Mouse (Mus musculus) B cell, adult 67 days (primary cell): Measurements from ENCODE around the gene Des. TPM values are rescaled to one million over a fixed set of nuclear protein-coding genes. Genes with fewer than 3 reads are reported as not detected.

Experiments
- total RNA-seq, 2 experiments: library from RNA; stranded (reverse); gene quantifications; 4 replicates each; pipeline ENCODE4 v1.2.4; 2023

The Des gene
- total RNA-seq, result not detected

DNA sequence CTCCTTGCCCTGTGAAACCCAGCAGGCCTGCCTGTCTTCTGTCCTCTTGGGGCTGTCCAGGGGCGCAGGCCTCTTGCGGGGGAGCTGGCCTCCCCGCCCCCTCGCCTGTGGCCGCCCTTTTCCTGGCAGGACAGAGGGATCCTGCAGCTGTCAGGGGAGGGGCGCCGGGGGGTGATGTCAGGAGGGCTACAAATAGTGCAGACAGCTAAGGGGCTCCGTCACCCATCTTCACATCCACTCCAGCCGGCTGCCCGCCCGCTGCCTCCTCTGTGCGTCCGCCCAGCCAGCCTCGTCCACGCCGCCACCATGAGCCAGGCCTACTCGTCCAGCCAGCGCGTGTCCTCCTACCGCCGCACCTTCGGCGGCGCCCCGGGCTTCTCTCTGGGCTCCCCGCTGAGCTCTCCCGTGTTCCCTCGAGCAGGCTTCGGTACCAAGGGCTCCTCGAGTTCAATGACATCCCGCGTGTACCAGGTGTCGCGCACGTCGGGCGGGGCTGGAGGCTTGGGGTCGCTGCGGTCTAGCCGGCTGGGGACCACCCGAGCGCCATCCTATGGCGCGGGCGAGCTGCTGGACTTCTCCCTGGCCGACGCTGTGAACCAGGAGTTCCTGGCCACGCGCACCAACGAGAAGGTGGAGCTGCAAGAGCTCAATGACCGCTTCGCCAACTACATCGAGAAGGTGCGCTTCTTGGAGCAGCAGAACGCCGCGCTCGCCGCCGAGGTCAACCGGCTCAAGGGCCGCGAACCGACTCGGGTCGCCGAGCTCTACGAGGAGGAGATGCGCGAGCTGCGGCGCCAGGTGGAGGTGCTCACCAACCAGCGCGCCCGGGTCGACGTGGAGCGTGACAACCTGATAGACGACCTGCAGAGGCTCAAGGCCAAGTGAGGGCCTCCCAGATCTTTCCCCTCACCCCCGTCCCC is at the start of gene Des:
Gene Des (plus strand): TSS at position 218 of the 920 bp plus-strand sequence.

DNA sequence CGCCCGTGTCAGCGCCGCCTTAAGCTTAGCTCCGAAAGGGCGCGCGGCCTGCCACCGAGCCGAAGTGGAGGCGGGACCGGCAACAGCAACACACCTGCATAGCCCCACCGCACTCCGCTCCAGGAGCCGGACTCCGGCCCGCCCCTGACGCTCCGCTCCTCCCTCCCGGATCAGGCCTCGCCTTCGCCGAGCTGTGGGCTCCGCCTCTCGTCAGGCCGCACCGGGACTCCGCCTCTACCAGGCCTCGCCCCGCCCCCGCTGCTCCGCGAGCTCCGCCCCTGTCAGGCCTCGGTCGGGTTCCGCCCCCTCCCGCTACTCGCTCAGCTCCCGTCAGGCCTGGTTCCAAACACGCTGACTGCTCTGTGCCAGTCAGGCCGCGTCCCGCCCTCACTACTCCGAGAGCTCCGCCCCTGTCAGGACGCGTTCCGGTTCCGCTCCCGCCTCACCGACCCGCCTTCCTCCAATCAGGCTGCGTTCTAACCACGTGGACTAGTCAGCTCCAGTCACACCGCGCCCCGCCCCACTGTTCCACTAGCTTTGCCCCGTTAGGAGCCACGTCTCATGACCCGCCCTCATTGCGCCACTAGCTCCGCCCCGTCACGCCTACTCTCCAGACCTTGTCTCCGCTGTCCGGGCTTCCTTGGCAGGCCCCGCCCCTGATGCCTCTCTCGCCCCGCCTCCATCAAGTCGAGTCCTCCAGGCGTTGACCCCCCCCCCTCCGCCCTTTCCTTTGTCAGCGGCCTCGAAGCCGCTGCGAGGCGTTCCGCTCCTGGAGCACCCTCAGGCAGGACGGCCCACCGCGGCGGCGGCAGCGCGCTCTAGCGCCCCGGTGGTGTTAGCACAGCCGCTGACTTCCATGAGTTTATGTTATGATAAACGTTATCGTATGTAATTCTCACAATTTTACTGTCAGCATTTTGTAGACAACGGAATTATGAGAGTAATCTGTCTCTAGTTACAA is 42.6 kb upstream of the Des start, which contains the start of gene Dnpep:
Gene Dnpep (minus strand): TSS at position 750 of the 961 bp plus-strand sequence.

DNA sequence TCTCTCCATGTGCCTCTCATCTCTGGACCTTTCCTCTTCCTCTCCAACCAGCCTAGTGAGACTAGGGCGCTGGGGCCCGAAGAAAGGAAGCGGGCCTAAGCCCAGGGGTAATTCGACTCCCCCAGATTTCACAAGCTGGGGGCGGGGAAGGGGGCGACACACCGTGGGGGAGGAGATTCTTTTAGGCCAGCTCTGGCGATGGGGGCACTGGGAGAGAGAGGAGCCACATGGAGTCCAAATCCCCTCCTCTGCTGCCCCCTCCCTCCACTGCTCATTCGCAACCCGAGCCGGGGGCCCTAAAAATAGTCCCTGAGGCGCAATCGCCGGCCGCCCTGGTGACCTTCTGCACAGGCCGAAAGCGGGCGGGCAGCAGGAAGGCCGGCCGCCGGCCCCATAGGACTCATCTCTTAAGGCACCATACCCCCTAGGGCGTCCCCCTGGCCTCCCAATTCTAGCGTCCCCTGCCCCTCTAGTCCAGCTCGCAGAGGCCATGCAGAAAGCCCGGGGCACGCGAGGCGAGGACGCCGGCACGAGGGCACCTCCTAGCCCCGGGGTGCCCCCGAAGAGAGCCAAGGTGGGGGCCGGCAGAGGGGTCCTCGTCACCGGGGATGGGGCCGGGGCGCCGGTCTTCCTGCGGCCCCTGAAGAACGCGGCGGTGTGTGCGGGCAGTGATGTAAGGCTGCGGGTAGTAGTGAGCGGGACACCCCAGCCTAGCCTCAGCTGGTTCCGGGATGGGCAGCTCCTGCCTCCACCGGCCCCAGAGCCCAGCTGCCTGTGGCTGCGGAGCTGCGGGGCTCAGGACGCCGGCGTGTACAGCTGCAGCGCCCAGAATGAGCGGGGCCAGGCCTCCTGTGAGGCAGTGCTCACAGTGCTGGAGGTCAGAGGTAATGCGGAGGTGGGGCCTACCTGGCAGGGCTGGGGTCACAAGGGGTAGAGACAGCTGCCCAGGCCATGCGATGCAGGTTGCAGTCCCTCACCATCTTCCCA is 15.1 kb downstream of the Des start, which contains the start of gene Speg:
Gene Speg (plus strand): TSS at position 348 of the 987 bp plus-strand sequence.

Other genes with a start within 250 kb of the Des start
- 1 to 10 TPM; 4.0 to 5.6 TPM for gene Nhej1, start 235.1 kb upstream of the Des start, total RNA-seq
- gene Slc23a3, start 226.4 kb upstream of the Des start, total RNA-seq, result 1 to 10 TPM in 1 of 2 experiments, under 1 TPM in 1; 0.89 to 2.5 TPM
- gene Cnppd1, start 217.6 kb upstream of the Des start, total RNA-seq, result 100 to 1,000 TPM; 106 to 109 TPM
- gene Retreg2, start 217.6 kb upstream of the Des start, total RNA-seq, result 10 to 100 TPM; 70.5 to 94.6 TPM
- 10 to 100 TPM; 50.4 TPM for gene Zfand2b, start 191.7 kb upstream of the Des start, total RNA-seq
- gene Abcb6, start 179.9 kb upstream of the Des start, total RNA-seq, result 1 to 10 TPM; 3.9 to 5.2 TPM
- gene Ankzf1, start 168.2 kb upstream of the Des start, total RNA-seq, result 10 to 100 TPM; 34.6 to 40.2 TPM
- 10 to 100 TPM; 35.2 to 35.5 TPM for gene Atg9a, start 168.1 kb upstream of the Des start, total RNA-seq
- 10 to 100 TPM; 12.0 to 14.8 TPM for gene Glb1l, start 149.5 kb upstream of the Des start, total RNA-seq
- gene Stk16, start 149.5 kb upstream of the Des start, total RNA-seq, result 10 to 100 TPM; 89.6 to 90.5 TPM
- 100 to 1,000 TPM; 205 to 218 TPM for gene Tuba4a, start 140.5 kb upstream of the Des start, total RNA-seq
- not detected for gene A630095N17Rik, start 128.2 kb upstream of the Des start, total RNA-seq
- gene Dnajb2, start 123.9 kb upstream of the Des start, total RNA-seq, result 10 to 100 TPM; 64.1 to 88.9 TPM
- not detected for gene Ptprn, start 95.8 kb upstream of the Des start, total RNA-seq
- not detected for gene Resp18, start 81.9 kb upstream of the Des start, total RNA-seq
- gene Dnpep, start 42.3 kb upstream of the Des start, total RNA-seq, result 10 to 100 TPM; 51.6 to 61.7 TPM
- not detected for gene Speg, start 15.0 kb downstream of the Des start, total RNA-seq
- 10 to 100 TPM; 53.0 to 85.9 TPM for gene Gmppa, start 75.6 kb downstream of the Des start, total RNA-seq
- gene Asic4, start 90.1 kb downstream of the Des start, total RNA-seq, result not detected
- gene Chpf, start 119.0 kb downstream of the Des start, total RNA-seq, result 10 to 100 TPM; 23.1 to 24.5 TPM
- 1 to 10 TPM; 2.8 to 5.5 TPM for gene Tmem198, start 119.2 kb downstream of the Des start, total RNA-seq
- gene Obsl1, start 146.1 kb downstream of the Des start, total RNA-seq, result not detected
- not detected for gene Inha, start 146.7 kb downstream of the Des start, total RNA-seq
- 100 to 1,000 TPM; 174 to 178 TPM for gene Stk11ip, start 161.2 kb downstream of the Des start, total RNA-seq
- under 1 TPM; 0.26 to 0.36 TPM for gene Slc4a3, start 185.9 kb downstream of the Des start, total RNA-seq